ENCODE assay signal across 8 mouse cellular contexts in the genomic region with DNA sequence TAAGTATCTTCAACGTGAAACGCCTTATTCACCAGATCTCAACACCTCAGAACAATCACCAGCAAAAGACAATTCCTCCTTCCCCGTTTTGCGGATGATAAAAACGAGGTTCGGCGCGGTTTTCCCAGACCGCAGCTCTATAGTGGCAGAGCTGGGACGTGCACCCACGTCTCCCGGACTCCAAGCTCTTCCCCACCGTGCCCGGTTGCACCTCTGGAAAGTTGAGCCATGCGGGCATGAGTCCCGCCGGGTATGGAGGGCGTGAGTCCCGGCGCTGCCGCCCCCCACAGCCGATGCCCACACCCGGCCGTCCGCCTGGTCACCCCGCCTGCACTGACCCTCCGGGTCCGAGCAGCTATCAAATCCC. TPM values are rescaled to one million over a fixed set of nuclear protein-coding genes. Genes with fewer than 3 reads are reported as not detected.
DNase-seq lines count a peak whose midpoint lies in the region; ATAC-seq and TF ChIP-seq lines count a peak whose summit lies in the region.

No protein-coding gene starts in this region.

- H3K4me2 ChIP-seq in heart, embryonic 11.5 days: peak overlapping the region; percentile 88
- H3K4me2 ChIP-seq in CH12.LX (ENCODE audit: insufficient read depth, low read depth, poor library complexity, severe bottlenecking): peak overlapping the region; percentile 33
- H3K4me2 ChIP-seq in forebrain, embryonic 11.5 days (ENCODE audit: low read depth, low read length, severe bottlenecking): peak overlapping the region; percentile 90
- H3K4me2 ChIP-seq in liver, embryonic 15.5 days: peak overlapping the region; percentile 97

- no peak for TF ChIP-seq RAD21 in CH12.LX (IDR thresholded peaks at IDR 0.05; ENCODE audit: low read depth, low read length)

- no peak for TF ChIP-seq POLR2A in CH12.LX (IDR thresholded peaks at IDR 0.05; ENCODE audit: low read depth, low read length)

- under 1% methylated on average over 28 of the region's 28 CpGs for WGBS in heart, embryonic 11.5 days (ENCODE audit: insufficient replicate concordance)
- under 1% methylated on average over 28 of the region's 28 CpGs for WGBS in forebrain, embryonic 11.5 days
- 0% methylated on average over 28 of the region's 28 CpGs for WGBS in liver, embryonic 15.5 days (ENCODE audit: insufficient replicate concordance)

- dilution Hi-C loops in CH12.LX (cut with MboI; ENCODE audit: extremely low pct_ligation_motif_present, extremely low pct_unique_long_range_greater_than_20kb, low sequenced_read_pairs): no loop called here

- intact Hi-C loops in heart, postnatal 10 days (cut with DNase I): loop anchor here (5.0 kb wide), 1 partner anchor 66 kb away; no protein-coding TSS in a partner anchor

- no peaks in the 10 kb centered on the region for H3K79me2 ChIP-seq in CH12.LX (replicated peaks; ENCODE audit: control insufficient read depth, extremely low read depth, insufficient read depth, poor library complexity, severe bottlenecking)

- TF ChIP-seq CTCF in CH12.LX (conservative IDR thresholded peaks at IDR 0.05 in 1 of 2, IDR thresholded peaks at IDR 0.05 in 1 of 2; ENCODE audit: low read depth in 2 of 2, low read length in 2 of 2): no peak

- peak overlapping the region; percentile 61 for H3K9ac ChIP-seq in heart, embryonic 11.5 days (ENCODE audit: low read depth, low read length)
- peak overlapping the region; percentile 64 for H3K9ac ChIP-seq in CH12.LX (ENCODE audit: insufficient read depth, low read depth)
- peak overlapping the region; percentile 74 for H3K9ac ChIP-seq in forebrain, embryonic 11.5 days (ENCODE audit: low read length)
- H3K9ac ChIP-seq in liver, embryonic 15.5 days: peak overlapping the region; percentile 74

- no peak overlapping the region for H3K27ac ChIP-seq in heart, embryonic 11.5 days (ENCODE audit: low read depth, low read length)
- no peak overlapping the region for H3K27ac ChIP-seq in CH12.LX (ENCODE audit: insufficient read depth, low read depth)
- H3K27ac ChIP-seq in forebrain, embryonic 11.5 days (ENCODE audit: low read depth, low read length): no peak overlapping the region
- no peak overlapping the region for H3K27ac ChIP-seq in liver, embryonic 15.5 days (replicated peaks)

- no peak for DNase-seq in heart, postnatal 10 days
- DNase-seq in CH12.LX (ENCODE audit: extremely low read depth): no peak
- no peak for DNase-seq in forebrain, embryonic 11.5 days (ENCODE audit: low spot score)
- DNase-seq in right cerebral cortex, postnatal 36 days (ENCODE audit: low spot score in 2 of 2): no peak
- DNase-seq in cerebellum, adult 18-20 months: no peak
- no peak for DNase-seq in left cerebral cortex, adult 9 months (ENCODE audit: low spot score in 2 of 2)

- ATAC-seq in heart, embryonic 11.5 days (replicated peaks; ENCODE audit: insufficient number of reproducible peaks, low FRiP score, low TSS enrichment): no peak; the same call in 1 of the 2 replicates
- no peak; the same call in 1 of the 2 replicates for ATAC-seq in forebrain, embryonic 11.5 days (replicated peaks; ENCODE audit: low FRiP score)
- ATAC-seq in liver, embryonic 15.5 days (ENCODE audit: insufficient read depth): peak; percentile 20; the same call in 1 of the 2 replicates

- in situ Hi-C loops in CH12.LX (cut with MboI; ENCODE audit: low pct_ligation_motif_present, low pct_unique_long_range_greater_than_20kb, low sequenced_read_pairs): loop anchor here (25.0 kb wide), 1 partner anchor 456 kb away; no protein-coding TSS in a partner anchor

- H3K27me3 ChIP-seq in heart, embryonic 11.5 days (ENCODE audit: control insufficient read depth, insufficient read depth, low read length): peaks cover 40% of the 10 kb centered on the region
- peaks cover 2% of the 10 kb centered on the region for H3K27me3 ChIP-seq in CH12.LX (replicated peaks)
- no peaks in the 10 kb centered on the region for H3K27me3 ChIP-seq in forebrain, embryonic 11.5 days (ENCODE audit: control insufficient read depth, insufficient read depth, low read length)
- H3K27me3 ChIP-seq in liver, embryonic 15.5 days: no peaks in the 10 kb centered on the region

- TF ChIP-seq EP300 in CH12.LX (IDR thresholded peaks at IDR 0.05; ENCODE audit: low read length): no peak

- H3K9me3 ChIP-seq in heart, embryonic 11.5 days (replicated peaks; ENCODE audit: control insufficient read depth, low read length): no peaks in the 10 kb centered on the region
- H3K9me3 ChIP-seq in CH12.LX (replicated peaks; ENCODE audit: low read length): no peaks in the 10 kb centered on the region
- no peaks in the 10 kb centered on the region for H3K9me3 ChIP-seq in forebrain, embryonic 11.5 days (ENCODE audit: control insufficient read depth, low read length)
- no peaks in the 10 kb centered on the region for H3K9me3 ChIP-seq in liver, embryonic 15.5 days (replicated peaks)

- no peaks in the 10 kb centered on the region for H3K36me3 ChIP-seq in heart, embryonic 11.5 days (ENCODE audit: control insufficient read depth, insufficient read depth, low read length)
- H3K36me3 ChIP-seq in CH12.LX (replicated peaks in 1 of 2; ENCODE audit: control insufficient read depth in 1 of 2, insufficient read depth in 1 of 2, low read length in 1 of 2): peaks cover 0 to 2% of the 10 kb centered on the region in 2 experiments
- H3K36me3 ChIP-seq in forebrain, embryonic 11.5 days (ENCODE audit: control insufficient read depth, insufficient read depth, low read length): no peaks in the 10 kb centered on the region
- no peaks in the 10 kb centered on the region for H3K36me3 ChIP-seq in liver, embryonic 15.5 days (replicated peaks)

- peaks cover 4% of the 10 kb centered on the region for H3K4me1 ChIP-seq in heart, embryonic 11.5 days (ENCODE audit: control insufficient read depth, insufficient read depth, low read length)
- H3K4me1 ChIP-seq in CH12.LX (ENCODE audit: control insufficient read depth in 1 of 2, insufficient read depth in 2 of 2): peaks cover 0 to 14% of the 10 kb centered on the region in 2 experiments; a peak in 2 of 4 replicates
- no peaks in the 10 kb centered on the region; the same call in 1 of the 2 replicates for H3K4me1 ChIP-seq in forebrain, embryonic 11.5 days (replicated peaks; ENCODE audit: control insufficient read depth, insufficient read depth, low read length)
- peaks cover 34% of the 10 kb centered on the region for H3K4me1 ChIP-seq in liver, embryonic 15.5 days (replicated peaks)

- H3K4me3 ChIP-seq in heart, embryonic 11.5 days (ENCODE audit: low read depth, low read length): peak overlapping the region; percentile 54
- H3K4me3 ChIP-seq in CH12.LX (replicated peaks in 1 of 3; ENCODE audit: low read depth in 2 of 3, low read length in 2 of 3, poor library complexity in 1 of 3): peak overlapping the region; percentile 80 to 95 (median 89)
- peak overlapping the region; percentile 89 for H3K4me3 ChIP-seq in forebrain, embryonic 11.5 days (ENCODE audit: low read depth, low read length)
- H3K4me3 ChIP-seq in liver, embryonic 15.5 days (replicated peaks): peak overlapping the region; percentile 81

TF ChIP-seq in CH12.LX, 34 proteins besides CTCF, POLR2A, EP300 and RAD21:
- no peak for TF ChIP-seq NRF1 (IDR thresholded peaks at IDR 0.05; ENCODE audit: low read depth, low read length)
- TF ChIP-seq TBP (conservative IDR thresholded peaks at IDR 0.05; ENCODE audit: low read depth, low read length): no peak
- no peak for TF ChIP-seq ZMIZ1 (IDR thresholded peaks at IDR 0.05; ENCODE audit: low read depth, low read length)
- no peak for TF ChIP-seq MAZ (IDR thresholded peaks at IDR 0.05; ENCODE audit: low read depth, low read length)
- TF ChIP-seq ZKSCAN1 (IDR thresholded peaks at IDR 0.05; ENCODE audit: borderline replicate concordance, low read depth, low read length): no peak
- TF ChIP-seq BHLHE40 (IDR thresholded peaks at IDR 0.05; ENCODE audit: low read depth, low read length): no peak
- TF ChIP-seq CHD1 (IDR thresholded peaks at IDR 0.05; ENCODE audit: low read depth, low read length): no peak
- TF ChIP-seq SIN3A (IDR thresholded peaks at IDR 0.05; ENCODE audit: low read length): no peak
TF ChIP-seq in CH12.LX: peak in this region for 0.

RNA-seq across cellular contexts. Expression of gene Sipa1l3, which starts 0.4 kb away (rescaled TPM):
- 4.8 and 5.2 TPM in 2 replicates for polyA plus RNA-seq in heart, embryonic 11.5 days (2014; fragmentation: Nextera tagmentation; extraction: Ambion mirVana)
- 10 to 100 TPM; 17.8 to 20.2 TPM for total RNA-seq in heart, postnatal 10 days (2021)
- total RNA-seq in CH12.LX (2012; rRNA removed) (5.2 and 5.9 TPM in 2 replicates), CH12.LX (2014; rRNA removed) (0.61 and 1.6 TPM in 2 replicates)
- 7.2 and 8.8 TPM in 2 replicates for polyA plus RNA-seq in CH12.LX (2012; ENCODE audit: insufficient read length, low read depth)
- 12.2 and 15.9 TPM in 2 replicates for polyA plus RNA-seq in forebrain, embryonic 11.5 days (2014; fragmentation: Nextera tagmentation; extraction: Ambion mirVana)
- polyA plus RNA-seq in liver, embryonic 15.5 days (2015; fragmentation: Nextera tagmentation; extraction: Ambion mirVana): 2.2 and 2.6 TPM in 2 replicates

Comparison
In these comparisons a context has a peak if more than half of its experiments do, and no peak if none do; other contexts are left out.
1. H3K4me2 ChIP-seq: peak in every context shown above with its lines; median percentile 97 in liver, embryonic 15.5 days; 90 in forebrain, embryonic 11.5 days; 88 in heart, embryonic 11.5 days; 33 in CH12.LX.